Mouse (Mus musculus) forebrain, embryonic 14.5 days (tissue): Measurements from ENCODE around the gene Olfr1393. TPM values are rescaled to one million over a fixed set of nuclear protein-coding genes. Genes with fewer than 3 reads are reported as not detected.

Experiments used
- ATAC-seq: fragments of 200-750 bp; cut with Nextera tagmentation; 2 replicates; pipeline ENCODE4 v1.8.0; 2017; ENCODE audit warnings: mild to moderate bottlenecking, moderate library complexity
- DNase-seq: peaks from one replicate; pipeline ENCODE4 v3.0.0-alpha.2; 2015; ENCODE audit warnings: low spot score
- H3K27ac ChIP-seq: fragments of 300-500 bp; sonication (generic); 2 replicates; pipeline ENCODE4 v1.5.1; 2014; ENCODE audit warnings: low read depth, mild to moderate bottlenecking, control low read depth, low read length, moderate library complexity
- H3K27me3 ChIP-seq: fragments of 300-500 bp; sonication (generic); replicated peaks from 2 replicates; pipeline ENCODE4 v1.6.1; 2014; ENCODE audit warnings: low read length, control low read depth, mixed read lengths; ENCODE audit not compliant: control insufficient read depth, insufficient read depth
- H3K36me3 ChIP-seq: fragments of 300-500 bp; sonication (generic); 2 replicates; pipeline ENCODE4 v1.6.1; 2014; ENCODE audit warnings: low read length, control low read depth; ENCODE audit not compliant: control insufficient read depth, insufficient read depth
- H3K4me1 ChIP-seq: fragments of 300-500 bp; sonication (generic); 2 replicates; pipeline ENCODE4 v1.6.1; 2014; ENCODE audit warnings: antibody characterized with exemption, low read length, control low read depth; ENCODE audit not compliant: control insufficient read depth, insufficient read depth
- H3K4me2 ChIP-seq: fragments of 300-500 bp; sonication (generic); 2 replicates; pipeline ENCODE4 v1.6.1; 2014; ENCODE audit warnings: mild to moderate bottlenecking, control low read depth, low read length
- H3K4me3 ChIP-seq: fragments of 300-500 bp; sonication (generic); 2 replicates; pipeline ENCODE4 v1.5.1; 2014; ENCODE audit warnings: low read depth, low read length, control low read depth
- H3K9ac ChIP-seq: fragments of 300-500 bp; sonication (generic); 2 replicates; pipeline ENCODE4 v1.6.1; 2014; ENCODE audit warnings: mild to moderate bottlenecking, low read length, control low read depth, moderate library complexity
- H3K9me3 ChIP-seq: fragments of 300-500 bp; sonication (generic); replicated peaks from 2 replicates; pipeline ENCODE4 v1.6.1; 2016; ENCODE audit warnings: low read length, control low read depth, mixed read lengths; ENCODE audit not compliant: control insufficient read depth
- WGBS: fragments of 180-500 bp; shearing (Covaris S2); extraction: QIAGEN DNeasy Blood & Tissue Kit; methylation state at CpG from one replicate; pipeline ENCODE4 v1.1.7; 2014; 5-methylcytosine and 5-hydroxymethylcytosine counted together
- polyA plus RNA-seq: library from polyadenylated mRNA; unstranded; fragments of >200 nt; fragmentation: Nextera tagmentation; extraction: Ambion mirVana; gene quantifications from 2 replicates; pipeline ENCODE4 v1.2.1, GENCODE M21; 2014

The Olfr1393 gene
- polyA plus RNA-seq, 1 experiment from 2014 or later = not detected

DNA sequence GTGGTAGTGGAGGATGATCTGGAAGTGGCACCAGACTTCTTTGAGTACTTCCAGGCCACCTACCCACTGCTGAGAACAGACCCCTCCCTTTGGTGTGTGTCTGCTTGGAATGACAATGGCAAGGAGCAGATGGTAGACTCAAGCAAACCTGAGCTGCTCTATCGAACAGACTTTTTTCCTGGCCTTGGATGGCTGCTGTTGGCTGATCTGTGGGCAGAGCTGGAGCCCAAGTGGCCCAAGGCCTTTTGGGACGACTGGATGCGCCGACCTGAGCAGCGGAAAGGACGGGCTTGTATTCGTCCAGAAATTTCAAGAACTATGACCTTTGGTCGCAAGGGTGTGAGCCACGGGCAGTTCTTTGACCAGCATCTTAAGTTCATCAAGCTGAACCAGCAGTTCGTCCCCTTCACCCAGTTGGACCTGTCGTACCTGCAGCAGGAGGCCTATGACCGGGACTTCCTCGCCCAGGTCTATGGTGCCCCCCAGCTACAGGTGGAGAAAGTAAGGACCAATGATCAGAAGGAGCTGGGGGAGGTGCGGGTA, 16.7 kb upstream of the Olfr1393 start:
- Histone ChIP-seq H3K27me3 (no peaks in the 10 kb centered on the region), H3K4me3 (no peak overlapping the region), H3K27ac (no peak overlapping the region), H3K4me2 (no peak overlapping the region), H3K36me3 (peaks cover 26% of the 10 kb centered on the region), H3K9ac (no peak overlapping the region), H3K4me1 (no peaks in the 10 kb centered on the region), H3K9me3 (no peaks in the 10 kb centered on the region)
- WGBS = 94% methylated on average over 14 of the region's 14 CpGs
- no peak for DNase-seq
- no peak for ATAC-seq

GRCm38 (mm10) chr11:49262286-49262685, 15.8 kb upstream of the Olfr1393 start:
- Histone ChIP-seq H3K4me2 (no peak overlapping the region), H3K36me3 (peaks cover 26% of the 10 kb centered on the region), H3K4me1 (no peaks in the 10 kb centered on the region), H3K4me3 (no peak overlapping the region), H3K9ac (no peak overlapping the region), H3K9me3 (no peaks in the 10 kb centered on the region), H3K27me3 (no peaks in the 10 kb centered on the region), H3K27ac (no peak overlapping the region)
- ATAC-seq (no peak), DNase-seq (no peak)
- WGBS = 95% methylated on average over 5 of the region's 5 CpGs

GRCm38 (mm10) chr11:49263149-49263548, 15.0 kb upstream of the Olfr1393 start:
- WGBS = 94% methylated on average over 6 of the region's 6 CpGs
- H3K4me3 ChIP-seq = no peak overlapping the region
- H3K4me1 ChIP-seq = no peaks in the 10 kb centered on the region
- H3K27ac ChIP-seq = no peak overlapping the region
- no peaks in the 10 kb centered on the region for H3K9me3 ChIP-seq
- no peaks in the 10 kb centered on the region for H3K27me3 ChIP-seq
- DNase-seq = no peak
- peaks cover 26% of the 10 kb centered on the region for H3K36me3 ChIP-seq
- ATAC-seq = no peak
- H3K4me2 ChIP-seq = no peak overlapping the region
- H3K9ac ChIP-seq = no peak overlapping the region

DNA sequence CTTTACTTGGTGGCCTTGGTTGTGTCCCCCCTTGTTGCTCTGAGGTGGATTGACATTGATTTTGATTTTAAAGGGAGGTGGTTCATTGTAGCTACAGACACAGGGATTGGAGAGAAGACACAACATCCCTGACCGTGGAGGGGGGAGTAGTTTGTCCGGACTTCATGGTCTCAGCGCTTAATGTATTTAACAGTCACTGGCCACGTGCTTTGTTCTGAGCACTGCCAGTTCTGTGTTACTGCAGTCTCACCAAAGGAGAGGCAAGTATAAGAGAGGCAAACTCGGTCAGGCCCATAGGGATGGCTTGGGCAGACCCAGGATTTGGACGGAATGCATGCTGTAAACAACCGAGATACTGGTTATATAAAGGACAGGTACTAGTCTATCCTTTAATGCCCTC, 14.0 kb upstream of the Olfr1393 start:
- Histone ChIP-seq H3K27me3 (no peaks in the 10 kb centered on the region), H3K9me3 (no peaks in the 10 kb centered on the region), H3K4me1 (no peaks in the 10 kb centered on the region), H3K27ac (no peak overlapping the region), H3K4me2 (no peak overlapping the region), H3K4me3 (no peak overlapping the region), H3K36me3 (peaks cover 22% of the 10 kb centered on the region), H3K9ac (no peak overlapping the region)
- 88% methylated on average over 7 of the region's 7 CpGs for WGBS
- DNase-seq (no peak), ATAC-seq (no peak)

DNA sequence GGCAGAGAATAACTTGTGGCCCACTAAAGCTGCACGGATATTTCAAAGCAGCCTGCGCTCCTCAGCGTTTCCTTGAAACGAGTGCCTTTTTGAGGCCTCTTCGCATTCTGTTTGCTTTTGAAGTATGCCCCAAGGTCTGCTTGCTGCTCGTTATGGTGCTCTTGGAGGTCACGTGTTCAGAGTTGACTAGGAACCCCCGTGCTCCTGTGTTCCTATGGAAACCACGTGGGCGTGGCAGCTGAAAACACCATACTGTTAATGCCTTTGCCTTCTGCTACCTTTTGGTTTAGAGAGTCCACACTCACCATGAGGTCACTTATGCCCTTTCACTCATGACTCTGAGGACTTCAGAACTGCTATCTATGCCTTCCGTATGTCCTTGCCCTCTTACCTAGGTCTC, 13.5 kb upstream of the Olfr1393 start:
- ATAC-seq (no peak), DNase-seq (no peak)
- no peak overlapping the region for H3K9ac ChIP-seq
- no peak overlapping the region for H3K27ac ChIP-seq
- no peaks in the 10 kb centered on the region for H3K9me3 ChIP-seq
- H3K36me3 ChIP-seq = peaks cover 22% of the 10 kb centered on the region
- H3K4me3 ChIP-seq = no peak overlapping the region
- no peaks in the 10 kb centered on the region for H3K27me3 ChIP-seq
- WGBS = 75% methylated on average over 11 of the region's 11 CpGs
- H3K4me1 ChIP-seq = no peaks in the 10 kb centered on the region
- no peak overlapping the region for H3K4me2 ChIP-seq

- 84% methylated on average over 8 of the region's 8 CpGs for WGBS
- H3K4me3 ChIP-seq = no peak overlapping the region
- ATAC-seq (no peak), DNase-seq (no peak)
- no peak overlapping the region for H3K27ac ChIP-seq
- no peaks in the 10 kb centered on the region for H3K4me1 ChIP-seq
- no peak overlapping the region for H3K9ac ChIP-seq
- H3K36me3 ChIP-seq = peaks cover 22% of the 10 kb centered on the region
- H3K27me3 ChIP-seq = no peaks in the 10 kb centered on the region
- no peaks in the 10 kb centered on the region for H3K9me3 ChIP-seq
- no peak overlapping the region for H3K4me2 ChIP-seq
Measured at GRCm38 (mm10) chr11:49265101-49265500, 13.0 kb upstream of the Olfr1393 start.

DNA sequence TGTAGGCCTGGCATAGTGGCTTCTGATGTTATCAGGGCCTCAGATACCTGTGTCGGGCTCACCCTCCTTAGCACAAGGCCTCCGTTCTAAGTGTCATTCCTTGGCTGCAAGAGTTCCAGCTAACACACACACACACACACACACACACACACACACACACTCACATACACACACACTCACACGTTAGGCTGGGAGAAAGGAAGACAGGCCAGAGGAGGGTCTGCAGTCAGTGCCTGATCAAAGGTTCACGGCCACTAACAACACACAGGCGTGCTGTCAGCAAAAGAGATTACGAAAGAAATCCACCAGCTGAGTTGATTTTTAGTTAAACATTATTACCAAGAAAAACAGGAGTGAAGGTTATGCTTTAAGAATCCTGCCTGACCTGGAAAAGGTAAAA, 11.4 kb upstream of the Olfr1393 start:
- peaks cover 11% of the 10 kb centered on the region; the same call in 1 of the 2 replicates for H3K36me3 ChIP-seq
- 91% methylated on average over 6 of the region's 6 CpGs for WGBS

DNA sequence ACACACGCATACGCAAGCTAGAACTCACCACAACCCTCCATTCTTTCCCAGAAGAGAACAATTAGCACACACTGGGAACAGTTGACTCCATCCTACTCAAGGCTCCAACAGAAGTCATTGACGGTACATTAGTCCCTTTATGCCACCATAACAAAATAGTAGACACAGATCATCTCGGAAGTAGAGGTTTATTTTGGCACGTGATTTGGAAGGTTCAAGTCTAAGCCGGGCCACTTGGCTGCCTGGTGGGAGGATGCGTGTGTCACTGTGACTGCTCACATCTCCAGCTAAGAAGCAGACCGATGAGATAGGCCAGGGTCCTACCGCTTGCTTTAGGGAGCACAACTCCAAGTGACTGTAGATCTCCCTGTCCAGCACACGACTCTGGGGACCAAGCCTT, 10.8 kb upstream of the Olfr1393 start:
- WGBS = 82% methylated on average over 10 of the region's 10 CpGs
- Histone ChIP-seq H3K36me3 (peaks cover 4% of the 10 kb centered on the region; the same call in 1 of the 2 replicates), H3K27me3 (no peaks in the 10 kb centered on the region), H3K4me3 (no peak overlapping the region), H3K4me1 (no peaks in the 10 kb centered on the region), H3K9me3 (no peaks in the 10 kb centered on the region), H3K4me2 (no peak overlapping the region), H3K9ac (no peak overlapping the region), H3K27ac (no peak overlapping the region)
- DNase-seq (no peak), ATAC-seq (no peak)

More for the DNA sequence above, 11.4 kb upstream of the Olfr1393 start:
- Histone ChIP-seq H3K4me2 (no peak overlapping the region), H3K27ac (no peak overlapping the region), H3K4me1 (no peaks in the 10 kb centered on the region), H3K9ac (no peak overlapping the region), H3K27me3 (no peaks in the 10 kb centered on the region), H3K9me3 (no peaks in the 10 kb centered on the region), H3K4me3 (no peak overlapping the region)
- DNase-seq = no peak
- ATAC-seq = no peak

DNA sequence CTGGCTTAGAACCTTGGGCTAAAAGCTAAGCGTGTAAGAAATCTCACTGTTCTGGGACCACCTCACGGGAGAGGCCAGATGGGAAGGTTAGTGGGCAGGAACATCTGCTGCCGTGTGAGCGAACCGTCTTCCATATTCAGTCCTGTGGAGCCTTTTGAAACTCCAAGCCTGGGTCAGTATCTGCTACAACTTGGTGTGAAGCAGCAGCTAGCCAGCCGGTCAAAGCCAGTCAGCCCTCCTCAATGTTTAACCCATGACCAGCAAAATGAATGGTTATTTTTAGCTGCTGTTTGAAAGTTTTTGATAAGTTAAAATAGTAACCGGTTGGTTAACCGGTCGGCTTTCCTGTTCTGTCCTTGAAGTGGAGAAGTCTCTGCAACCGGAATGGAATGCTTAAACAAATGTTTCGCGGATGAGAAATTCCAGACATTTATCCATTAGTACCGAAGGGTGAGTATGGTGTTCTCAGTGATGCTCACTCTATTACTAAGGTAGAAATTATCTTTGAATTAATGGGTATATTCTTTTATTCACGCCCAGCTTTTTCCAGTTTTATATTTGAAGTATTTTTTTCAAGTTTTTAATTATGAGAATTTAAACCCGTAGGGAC, 10.0 kb upstream of the Olfr1393 start:
- ATAC-seq (no peak), DNase-seq (no peak)
- WGBS = 83% methylated on average over 15 of the region's 15 CpGs

More for the DNA sequence above, 10.0 kb upstream of the Olfr1393 start:
- Histone ChIP-seq H3K4me2 (no peak overlapping the region), H3K4me1 (no peaks in the 10 kb centered on the region), H3K4me3 (no peak overlapping the region), H3K27ac (no peak overlapping the region), H3K9me3 (no peaks in the 10 kb centered on the region), H3K36me3 (no peaks in the 10 kb centered on the region), H3K9ac (no peak overlapping the region), H3K27me3 (no peaks in the 10 kb centered on the region)
